Mouse (Mus musculus) hindbrain, embryonic 15.5 days (tissue): Measurements from ENCODE around the gene Dnah12. TPM values are rescaled to one million over a fixed set of nuclear protein-coding genes. Genes with fewer than 3 reads are reported as not detected.

Experiments
- ATAC-seq: fragments of 200-750 bp; cut with Nextera tagmentation; 2 replicates; pipeline ENCODE4 v1.8.0; 2017; ENCODE audit warnings: low read depth, moderate number of reproducible peaks, moderate TSS enrichment; ENCODE audit not compliant: low FRiP score
- H3K27ac ChIP-seq: fragments of 300-500 bp; sonication (generic); replicated peaks from 2 replicates; pipeline ENCODE4 v1.5.1; 2015; ENCODE audit warnings: mild to moderate bottlenecking, inconsistent platforms
- H3K27me3 ChIP-seq: fragments of 300-500 bp; sonication (generic); 2 replicates; pipeline ENCODE4 v1.6.1; 2015; ENCODE audit warnings: control low read depth, inconsistent platforms
- H3K36me3 ChIP-seq: fragments of 300-500 bp; sonication (generic); 2 replicates; pipeline ENCODE4 v1.6.1; 2015; ENCODE audit warnings: control low read depth, inconsistent platforms
- H3K4me1 ChIP-seq: fragments of 300-500 bp; sonication (generic); replicated peaks from 2 replicates; pipeline ENCODE4 v1.6.1; 2015; ENCODE audit warnings: control low read depth, inconsistent platforms
- H3K4me2 ChIP-seq: fragments of 300-500 bp; sonication (generic); 2 replicates; pipeline ENCODE4 v1.6.1; 2015; ENCODE audit warnings: moderate library complexity, mild to moderate bottlenecking, inconsistent platforms
- H3K4me3 ChIP-seq: fragments of 300-500 bp; sonication (generic); 2 replicates; pipeline ENCODE4 v1.5.1; 2015; ENCODE audit warnings: mild to moderate bottlenecking, inconsistent platforms
- H3K9ac ChIP-seq: fragments of 300-500 bp; sonication (generic); 2 replicates; pipeline ENCODE4 v1.6.1; 2015; ENCODE audit warnings: inconsistent platforms
- H3K9me3 ChIP-seq: fragments of 300-500 bp; sonication (generic); 2 replicates; pipeline ENCODE4 v1.6.1; 2016; ENCODE audit warnings: control low read depth, inconsistent platforms
- WGBS: fragments of 180-500 bp; shearing (Covaris S2); methylation state at CpG from one replicate; pipeline ENCODE4 v1.1.7; 2015; 5-methylcytosine and 5-hydroxymethylcytosine counted together
- polyA plus RNA-seq: library from polyadenylated mRNA; unstranded; fragments of >200 nt; fragmentation: Nextera tagmentation; extraction: Ambion mirVana; gene quantifications from 2 replicates; pipeline ENCODE4 v1.2.1, GENCODE M21; 2015

The Dnah12 gene
- polyA plus RNA-seq, 1 experiment from 2014 or later, result 0.09 TPM

- Histone ChIP-seq H3K27ac (no peak overlapping the region), H3K9ac (no peak overlapping the region), H3K4me2 (no peak overlapping the region), H3K4me3 (no peak overlapping the region), H3K27me3 (no peaks in the 10 kb centered on the region), H3K36me3 (no peaks in the 10 kb centered on the region), H3K9me3 (no peaks in the 10 kb centered on the region), H3K4me1 (no peaks in the 10 kb centered on the region)
- ATAC-seq, result no peak
- WGBS, result 80% methylated on average over 4 of the region's 4 CpGs
These were observed 123.7 kb downstream of the Dnah12 start for GRCm38 (mm10) chr14:26816785-26817184.

GRCm38 (mm10) chr14:26826020-26826419, 132.9 kb downstream of the Dnah12 start:
- Histone ChIP-seq H3K4me3 (no peak overlapping the region), H3K9me3 (no peaks in the 10 kb centered on the region), H3K27ac (no peak overlapping the region), H3K4me2 (no peak overlapping the region), H3K4me1 (no peaks in the 10 kb centered on the region), H3K36me3 (no peaks in the 10 kb centered on the region), H3K27me3 (no peaks in the 10 kb centered on the region), H3K9ac (no peak overlapping the region)
- ATAC-seq, result no peak
- WGBS, result 96% methylated on average over 2 of the region's 2 CpGs

GRCm38 (mm10) chr14:26853053-26853452, 160.0 kb downstream of the Dnah12 start:
- H3K9me3 ChIP-seq, result no peaks in the 10 kb centered on the region
- no peak overlapping the region for H3K4me2 ChIP-seq
- ATAC-seq, result no peak
- no peaks in the 10 kb centered on the region for H3K27me3 ChIP-seq
- 74% methylated on average over 8 of the region's 8 CpGs for WGBS
- H3K4me1 ChIP-seq, result no peaks in the 10 kb centered on the region
- no peaks in the 10 kb centered on the region for H3K36me3 ChIP-seq
- H3K4me3 ChIP-seq, result no peak overlapping the region
- no peak overlapping the region for H3K27ac ChIP-seq
- no peak overlapping the region for H3K9ac ChIP-seq

- H3K4me2 ChIP-seq, result no peak overlapping the region
- no peak overlapping the region for H3K9ac ChIP-seq
- ATAC-seq, result no peak
- H3K9me3 ChIP-seq, result no peaks in the 10 kb centered on the region
- H3K4me3 ChIP-seq, result no peak overlapping the region
- 86% methylated on average over 2 of the region's 2 CpGs for WGBS
- H3K36me3 ChIP-seq, result no peaks in the 10 kb centered on the region
- no peaks in the 10 kb centered on the region for H3K27me3 ChIP-seq
- no peaks in the 10 kb centered on the region for H3K4me1 ChIP-seq
- H3K27ac ChIP-seq, result no peak overlapping the region
These were observed 161.0 kb downstream of the Dnah12 start for GRCm38 (mm10) chr14:26854066-26854465.

GRCm38 (mm10) chr14:26858364-26858763, 165.3 kb downstream of the Dnah12 start:
- no peaks in the 10 kb centered on the region for H3K27me3 ChIP-seq
- no peak for ATAC-seq
- 82% methylated on average over 2 of the region's 2 CpGs for WGBS
- no peak overlapping the region for H3K27ac ChIP-seq
- no peak overlapping the region for H3K9ac ChIP-seq
- H3K4me3 ChIP-seq, result no peak overlapping the region
- H3K4me2 ChIP-seq, result no peak overlapping the region
- H3K4me1 ChIP-seq, result no peaks in the 10 kb centered on the region
- H3K36me3 ChIP-seq, result no peaks in the 10 kb centered on the region
- no peaks in the 10 kb centered on the region for H3K9me3 ChIP-seq

GRCm38 (mm10) chr14:26859024-26859423, 165.9 kb downstream of the Dnah12 start:
- no peaks in the 10 kb centered on the region for H3K9me3 ChIP-seq
- H3K4me1 ChIP-seq, result no peaks in the 10 kb centered on the region
- H3K27me3 ChIP-seq, result no peaks in the 10 kb centered on the region
- H3K36me3 ChIP-seq, result no peaks in the 10 kb centered on the region
- H3K9ac ChIP-seq, result no peak overlapping the region
- no peak overlapping the region for H3K4me3 ChIP-seq
- no peak for ATAC-seq
- H3K4me2 ChIP-seq, result no peak overlapping the region
- WGBS, result 77% methylated on average over 3 of the region's 3 CpGs
- H3K27ac ChIP-seq, result no peak overlapping the region

- no peak overlapping the region for H3K27ac ChIP-seq
- no peaks in the 10 kb centered on the region for H3K9me3 ChIP-seq
- H3K9ac ChIP-seq, result no peak overlapping the region
- no peak for ATAC-seq
- H3K4me1 ChIP-seq, result no peaks in the 10 kb centered on the region
- H3K27me3 ChIP-seq, result no peaks in the 10 kb centered on the region
- 63% methylated on average over 9 of the region's 9 CpGs for WGBS
- H3K4me2 ChIP-seq, result no peak overlapping the region
- no peak overlapping the region for H3K4me3 ChIP-seq
- H3K36me3 ChIP-seq, result no peaks in the 10 kb centered on the region
These were observed 174.3 kb downstream of the Dnah12 start for GRCm38 (mm10) chr14:26867356-26867755.

- WGBS, result 89% methylated on average over 5 of the region's 5 CpGs
- Histone ChIP-seq H3K4me1 (no peaks in the 10 kb centered on the region), H3K9me3 (no peaks in the 10 kb centered on the region)
These were observed 175.2 kb downstream of the Dnah12 start for GRCm38 (mm10) chr14:26868299-26868698.

GRCm38 (mm10) chr14:26878756-26879155, 185.7 kb downstream of the Dnah12 start:
- H3K9ac ChIP-seq, result no peak overlapping the region
- no peaks in the 10 kb centered on the region for H3K4me1 ChIP-seq
- ATAC-seq, result no peak
- no peaks in the 10 kb centered on the region for H3K27me3 ChIP-seq
- H3K4me2 ChIP-seq, result no peak overlapping the region
- H3K27ac ChIP-seq, result no peak overlapping the region
- H3K36me3 ChIP-seq, result no peaks in the 10 kb centered on the region
- WGBS, result 82% methylated on average over 4 of the region's 4 CpGs
- H3K4me3 ChIP-seq, result no peak overlapping the region
- no peaks in the 10 kb centered on the region for H3K9me3 ChIP-seq

More at GRCm38 (mm10) chr14:26868299-26868698, 175.2 kb downstream of the Dnah12 start:
- Histone ChIP-seq H3K4me2 (no peak overlapping the region), H3K36me3 (no peaks in the 10 kb centered on the region), H3K9ac (no peak overlapping the region), H3K27me3 (no peaks in the 10 kb centered on the region), H3K27ac (no peak overlapping the region), H3K4me3 (no peak overlapping the region)
- no peak for ATAC-seq

- Histone ChIP-seq H3K27me3 (no peaks in the 10 kb centered on the region), H3K36me3 (no peaks in the 10 kb centered on the region), H3K9ac (no peak overlapping the region), H3K4me2 (no peak overlapping the region), H3K4me1 (no peaks in the 10 kb centered on the region), H3K9me3 (no peaks in the 10 kb centered on the region), H3K27ac (no peak overlapping the region), H3K4me3 (no peak overlapping the region)
- WGBS, result 72% methylated on average over 2 of the region's 2 CpGs
- ATAC-seq, result no peak
These were observed 186.9 kb downstream of the Dnah12 start for GRCm38 (mm10) chr14:26879976-26880375.

GRCm38 (mm10) chr14:26881700-26882099, 188.6 kb downstream of the Dnah12 start:
- Histone ChIP-seq H3K9ac (no peak overlapping the region), H3K9me3 (no peaks in the 10 kb centered on the region), H3K27ac (no peak overlapping the region), H3K36me3 (no peaks in the 10 kb centered on the region), H3K4me1 (no peaks in the 10 kb centered on the region), H3K4me3 (no peak overlapping the region), H3K27me3 (no peaks in the 10 kb centered on the region), H3K4me2 (no peak overlapping the region)
- ATAC-seq, result no peak
- 92% methylated on average over 5 of the region's 5 CpGs for WGBS

- no peaks in the 10 kb centered on the region for H3K36me3 ChIP-seq
- no peak overlapping the region for H3K4me2 ChIP-seq
- H3K4me1 ChIP-seq, result no peaks in the 10 kb centered on the region
- H3K27ac ChIP-seq, result no peak overlapping the region
- no peak overlapping the region for H3K4me3 ChIP-seq
- no peak for ATAC-seq
- H3K9ac ChIP-seq, result no peak overlapping the region
- 58% methylated on average over 3 of the region's 3 CpGs for WGBS
- no peaks in the 10 kb centered on the region for H3K9me3 ChIP-seq
- no peaks in the 10 kb centered on the region for H3K27me3 ChIP-seq
These were observed 194.2 kb downstream of the Dnah12 start for GRCm38 (mm10) chr14:26887244-26887643.

- H3K4me2 ChIP-seq, result no peak overlapping the region
- no peaks in the 10 kb centered on the region for H3K4me1 ChIP-seq
- no peak for ATAC-seq
- no peak overlapping the region for H3K9ac ChIP-seq
- no peak overlapping the region for H3K27ac ChIP-seq
- H3K36me3 ChIP-seq, result no peaks in the 10 kb centered on the region
- H3K27me3 ChIP-seq, result no peaks in the 10 kb centered on the region
- H3K4me3 ChIP-seq, result no peak overlapping the region
- no peaks in the 10 kb centered on the region for H3K9me3 ChIP-seq
- WGBS, result 94% methylated on average over 3 of the region's 3 CpGs
These were observed 197.7 kb downstream of the Dnah12 start for GRCm38 (mm10) chr14:26890777-26891176.
